Mouse (Mus musculus): ENCODE measurements around the gene Akap7. TPM values are rescaled to one million over a fixed set of nuclear protein-coding genes. Genes with fewer than 3 reads are reported as not detected.
"Not testable (repeated sequence)": the region's sequence is repeated elsewhere in the genome, so short reads cannot be mapped to it uniquely, and the experiment has no call there.

Akap7 gene
- polyA plus RNA-seq, 1 experiment, result 9.0 TPM

- H3ac ChIP-seq (ENCODE audit: control insufficient read depth, insufficient read length), result no peak overlapping the region
- no peaks in the 10 kb centered on the region for H3K79me2 ChIP-seq (ENCODE audit: control insufficient read depth, insufficient read depth)
- H3K27me3 ChIP-seq (ENCODE audit: control insufficient read depth, insufficient read depth, insufficient read length), result no peaks in the 10 kb centered on the region
- H3K36me3 ChIP-seq (ENCODE audit: control insufficient read depth, insufficient read depth), result no peaks in the 10 kb centered on the region
- no peak overlapping the region for H3K4me2 ChIP-seq (ENCODE audit: low read depth)
- no peak overlapping the region for H3K4me3 ChIP-seq
- TF ChIP-seq REST (IDR thresholded peaks at IDR 0.05; ENCODE audit: insufficient read depth, insufficient read length), result no peak
- TF ChIP-seq MAX (IDR thresholded peaks at IDR 0.05; ENCODE audit: low read depth), result no peak
- TF ChIP-seq MYOG (IDR thresholded peaks at IDR 0.05; ENCODE audit: control insufficient read depth in 1 of 3, insufficient read depth in 1 of 3, insufficient read length in 2 of 3, low read depth in 2 of 3), result no peak
- no peak for TF ChIP-seq POLR2AphosphoS2 (IDR thresholded peaks at IDR 0.05; ENCODE audit: insufficient read length, low read depth)
Measured at GRCm38 (mm10) chr10:25183271-25183670, 124.4 kb downstream of the Akap7 start.

GRCm38 (mm10) chr10:25179030-25179429, 128.6 kb downstream of the Akap7 start:
- Histone ChIP-seq H3K4me2 (ENCODE audit: low read depth) (no peak overlapping the region), H3ac (ENCODE audit: control insufficient read depth, insufficient read length) (no peak overlapping the region), H3K36me3 (ENCODE audit: control insufficient read depth, insufficient read depth) (no peaks in the 10 kb centered on the region), H3K27me3 (ENCODE audit: control insufficient read depth, insufficient read depth, insufficient read length) (no peaks in the 10 kb centered on the region), H3K4me3 (no peak overlapping the region), H3K79me2 (ENCODE audit: control insufficient read depth, insufficient read depth) (no peaks in the 10 kb centered on the region)
- TF ChIP-seq SRF (IDR thresholded peaks at IDR 0.05; ENCODE audit: control insufficient read depth, insufficient read length, low read depth) (no peak), CEBPB (IDR thresholded peaks at IDR 0.05; ENCODE audit: insufficient read depth, poor library complexity, severe bottlenecking) (no peak), POLR2A (IDR thresholded peaks at IDR 0.05; ENCODE audit: insufficient read length, low read depth) (no peak), MYOG (IDR thresholded peaks at IDR 0.05; ENCODE audit: control insufficient read depth in 1 of 3, insufficient read depth in 1 of 3, insufficient read length in 2 of 3, low read depth in 2 of 3) (no peak), POLR2AphosphoS2 (IDR thresholded peaks at IDR 0.05; ENCODE audit: insufficient read length, low read depth) (no peak), USF1 (IDR thresholded peaks at IDR 0.05; ENCODE audit: low read depth) (no peak)

GRCm38 (mm10) chr10:25177270-25177669, 130.4 kb downstream of the Akap7 start:
- H3K79me2 ChIP-seq (ENCODE audit: control insufficient read depth, insufficient read depth), result no peaks in the 10 kb centered on the region
- no peak overlapping the region for H3K4me2 ChIP-seq (ENCODE audit: low read depth)
- H3K4me3 ChIP-seq, result no peak overlapping the region
- H3K36me3 ChIP-seq (ENCODE audit: control insufficient read depth, insufficient read depth), result no peaks in the 10 kb centered on the region
- TF ChIP-seq CEBPB (IDR thresholded peaks at IDR 0.05; ENCODE audit: insufficient read depth, poor library complexity, severe bottlenecking), result no peak
- no peak for TF ChIP-seq USF1 (IDR thresholded peaks at IDR 0.05; ENCODE audit: low read depth)
- H3K27me3 ChIP-seq (ENCODE audit: control insufficient read depth, insufficient read depth, insufficient read length), result no peaks in the 10 kb centered on the region
- no peak overlapping the region for H3ac ChIP-seq (ENCODE audit: control insufficient read depth, insufficient read length)

- no peaks in the 10 kb centered on the region for H3K79me2 ChIP-seq (ENCODE audit: control insufficient read depth, insufficient read depth)
Measured at GRCm38 (mm10) chr10:25174872-25175271, 132.8 kb downstream of the Akap7 start.

GRCm38 (mm10) chr10:25167365-25168194, 140.1 kb downstream of the Akap7 start:
- no peak for TF ChIP-seq MYOD1 (IDR thresholded peaks at IDR 0.05; ENCODE audit: control insufficient read depth in 1 of 3, insufficient read length in 2 of 3, low read depth in 2 of 3)
- TF ChIP-seq POLR2AphosphoS2 (IDR thresholded peaks at IDR 0.05; ENCODE audit: insufficient read length, low read depth), result no peak
- TF ChIP-seq POLR2A (IDR thresholded peaks at IDR 0.05; ENCODE audit: insufficient read length, low read depth), result no peak
- no peak for TF ChIP-seq TCF3 (IDR thresholded peaks at IDR 0.05; ENCODE audit: insufficient read length, low read depth)
- TF ChIP-seq MYOG (IDR thresholded peaks at IDR 0.05; ENCODE audit: control insufficient read depth in 1 of 3, insufficient read depth in 1 of 3, insufficient read length in 2 of 3, low read depth in 2 of 3), result no peak
- TF ChIP-seq SRF (IDR thresholded peaks at IDR 0.05; ENCODE audit: control insufficient read depth, insufficient read length, low read depth), result no peak
- TF ChIP-seq MAX (IDR thresholded peaks at IDR 0.05; ENCODE audit: low read depth), result no peak
- no peak for TF ChIP-seq CEBPB (IDR thresholded peaks at IDR 0.05; ENCODE audit: insufficient read depth, poor library complexity, severe bottlenecking)
- no peak for TF ChIP-seq USF1 (IDR thresholded peaks at IDR 0.05; ENCODE audit: low read depth)
- no peak for TF ChIP-seq REST (IDR thresholded peaks at IDR 0.05; ENCODE audit: insufficient read depth, insufficient read length)
- no peak for TF ChIP-seq E2F4 (IDR thresholded peaks at IDR 0.05; ENCODE audit: insufficient read depth)
- no peak for TF ChIP-seq TCF12 (IDR thresholded peaks at IDR 0.05; ENCODE audit: insufficient read depth, poor library complexity, severe bottlenecking)
- H3ac ChIP-seq (ENCODE audit: control insufficient read depth, insufficient read length), result no peak overlapping the region
- no peak overlapping the region for H3K4me2 ChIP-seq (ENCODE audit: low read depth)
- H3K36me3 ChIP-seq (ENCODE audit: control insufficient read depth, insufficient read depth), result no peaks in the 10 kb centered on the region
- H3K79me2 ChIP-seq (ENCODE audit: control insufficient read depth, insufficient read depth), result no peaks in the 10 kb centered on the region
- no peaks in the 10 kb centered on the region for H3K27me3 ChIP-seq (ENCODE audit: control insufficient read depth, insufficient read depth, insufficient read length)
- H3K4me3 ChIP-seq, result no peak overlapping the region

More at GRCm38 (mm10) chr10:25174872-25175271, 132.8 kb downstream of the Akap7 start:
- Histone ChIP-seq H3K4me3 (no peak overlapping the region), H3ac (ENCODE audit: control insufficient read depth, insufficient read length) (no peak overlapping the region), H3K36me3 (ENCODE audit: control insufficient read depth, insufficient read depth) (no peaks in the 10 kb centered on the region), H3K4me2 (ENCODE audit: low read depth) (no peak overlapping the region), H3K27me3 (ENCODE audit: control insufficient read depth, insufficient read depth, insufficient read length) (no peaks in the 10 kb centered on the region)
- TF ChIP-seq REST (IDR thresholded peaks at IDR 0.05; ENCODE audit: insufficient read depth, insufficient read length) (no peak), E2F4 (IDR thresholded peaks at IDR 0.05; ENCODE audit: insufficient read depth) (no peak), MYOD1 (IDR thresholded peaks at IDR 0.05; ENCODE audit: control insufficient read depth in 1 of 3, insufficient read length in 2 of 3, low read depth in 2 of 3) (no peak), TCF12 (IDR thresholded peaks at IDR 0.05; ENCODE audit: insufficient read depth, poor library complexity, severe bottlenecking) (no peak), CEBPB (IDR thresholded peaks at IDR 0.05; ENCODE audit: insufficient read depth, poor library complexity, severe bottlenecking) (no peak), USF1 (IDR thresholded peaks at IDR 0.05; ENCODE audit: low read depth) (no peak), MYOG (IDR thresholded peaks at IDR 0.05; ENCODE audit: control insufficient read depth in 1 of 3, insufficient read depth in 1 of 3, insufficient read length in 2 of 3, low read depth in 2 of 3) (no peak)

GRCm38 (mm10) chr10:25163510-25163909, 144.2 kb downstream of the Akap7 start:
- H3K79me2 ChIP-seq (ENCODE audit: control insufficient read depth, insufficient read depth); H3K4me3 ChIP-seq; H3K4me2 ChIP-seq (ENCODE audit: low read depth); H3ac ChIP-seq (ENCODE audit: control insufficient read depth, insufficient read length); H3K27me3 ChIP-seq (ENCODE audit: control insufficient read depth, insufficient read depth, insufficient read length); H3K36me3 ChIP-seq (ENCODE audit: control insufficient read depth, insufficient read depth): not testable (repeated sequence)
